Mouse (Mus musculus): ENCODE results near the gene Gpbar1. TPM values are rescaled to one million over a fixed set of nuclear protein-coding genes. Genes with fewer than 3 reads are reported as not detected.
A peak's percentile ranks its signal among the peaks of the same experiment; 100 is the strongest.

Gene Gpbar1
- polyA plus RNA-seq, 1 experiment from 2014 or later = 0.19 TPM

DNA sequence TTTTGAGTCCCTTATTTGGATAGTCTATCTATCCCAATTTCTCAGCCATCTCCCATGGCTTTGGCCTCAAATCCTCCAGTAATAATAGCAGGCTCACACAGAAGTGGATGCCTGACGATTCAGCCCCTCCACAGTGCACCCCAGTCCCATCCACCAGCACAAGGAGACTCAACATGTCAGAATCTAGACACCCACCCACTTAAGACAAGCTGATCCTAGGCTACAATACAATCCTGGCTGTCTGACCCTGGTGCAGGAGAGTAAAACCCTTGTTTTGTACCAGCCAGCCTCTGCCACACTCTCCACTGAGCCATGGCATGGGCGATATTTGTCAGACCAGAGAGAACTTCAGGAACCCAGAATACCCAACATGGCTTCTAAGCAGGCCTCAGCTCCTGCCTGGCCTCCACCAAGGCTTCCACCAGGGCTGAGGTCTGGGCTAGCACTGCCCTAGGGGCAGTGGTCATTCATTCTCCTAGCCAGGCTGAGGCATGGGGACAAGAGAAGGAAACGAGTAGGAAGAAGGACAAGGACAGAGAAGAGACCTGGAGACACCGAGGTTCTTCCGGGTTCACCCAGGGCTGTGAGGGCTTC, 19.9 kb downstream of the Gpbar1 start:
- Histone ChIP-seq H3K4me3 (ENCODE audit: low read length) (no peak overlapping the region), H3K27ac (ENCODE audit: low read length) (peak overlapping the region; percentile 74), H3K4me1 (replicated peaks; ENCODE audit: control insufficient read depth, insufficient read depth, low read length) (peaks cover 84% of the 10 kb centered on the region), H3K9me3 (ENCODE audit: control insufficient read depth, low read length) (no peaks in the 10 kb centered on the region), H3K9ac (ENCODE audit: low read length) (peak overlapping the region; percentile 33), H3K4me2 (ENCODE audit: low read depth, low read length) (no peak overlapping the region), H3K27me3 (ENCODE audit: control insufficient read depth, insufficient read depth, low read depth, low read length) (no peaks in the 10 kb centered on the region), H3K36me3 (ENCODE audit: control insufficient read depth, insufficient read depth, low read length) (no peaks in the 10 kb centered on the region)
- 67% methylated on average over 5 of the region's 5 CpGs for WGBS
- no peak for ATAC-seq (ENCODE audit: low read depth)

GRCm38 (mm10) chr1:74298996-74299395, 20.6 kb downstream of the Gpbar1 start:
- no peaks in the 10 kb centered on the region for H3K9me3 ChIP-seq (ENCODE audit: control insufficient read depth, low read length)
- H3K4me3 ChIP-seq (ENCODE audit: low read length) = no peak overlapping the region
- H3K27ac ChIP-seq (ENCODE audit: low read length) = peak overlapping the region; percentile 74
- H3K4me1 ChIP-seq (replicated peaks; ENCODE audit: control insufficient read depth, insufficient read depth, low read length) = peaks cover 80% of the 10 kb centered on the region
- no peaks in the 10 kb centered on the region for H3K36me3 ChIP-seq (ENCODE audit: control insufficient read depth, insufficient read depth, low read length)
- H3K9ac ChIP-seq (ENCODE audit: low read length) = peak overlapping the region; percentile 48
- no peak for ATAC-seq (ENCODE audit: low read depth)
- WGBS = 60% methylated on average over 5 of the region's 5 CpGs
- no peak overlapping the region for H3K4me2 ChIP-seq (ENCODE audit: low read depth, low read length)
- no peaks in the 10 kb centered on the region for H3K27me3 ChIP-seq (ENCODE audit: control insufficient read depth, insufficient read depth, low read depth, low read length)

DNA sequence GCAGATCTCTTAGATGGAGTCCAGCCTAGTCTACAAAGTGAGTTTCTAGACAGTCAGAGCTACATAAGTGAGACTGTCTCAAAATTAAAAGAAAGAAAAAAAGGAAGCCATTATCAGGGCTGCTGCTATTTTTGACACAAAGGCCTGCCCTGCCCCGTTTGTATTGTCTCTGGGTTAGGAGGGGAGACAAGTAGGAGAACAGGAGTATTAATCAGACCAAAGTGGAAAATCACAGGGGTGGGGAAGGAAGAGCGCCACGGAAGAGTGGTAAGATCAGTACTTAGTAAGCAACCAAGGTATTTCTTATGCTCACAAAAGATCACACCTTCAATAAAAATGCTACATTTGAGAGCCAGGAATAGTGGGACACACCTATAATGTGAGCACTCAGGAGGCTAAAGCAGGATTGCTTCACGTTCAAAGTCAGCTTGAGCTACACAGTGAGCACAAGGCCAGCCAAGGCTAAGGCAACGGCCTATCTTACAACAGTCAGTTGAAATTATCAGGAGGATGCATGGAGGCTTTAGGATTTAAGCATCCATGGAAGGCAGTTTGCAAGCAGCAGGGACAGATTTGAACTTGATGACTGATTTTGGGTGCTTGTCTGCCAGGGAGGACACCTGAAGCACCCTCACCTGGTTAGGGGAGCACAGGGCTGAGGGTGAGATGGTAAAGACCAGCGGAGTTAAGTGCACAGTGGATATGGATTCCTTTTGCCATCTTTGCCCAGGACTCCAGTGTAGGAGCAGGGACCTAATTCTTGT, 22.2 kb downstream of the Gpbar1 start:
- no peak for ATAC-seq (ENCODE audit: low read depth)
- H3K27me3 ChIP-seq (ENCODE audit: control insufficient read depth, insufficient read depth, low read depth, low read length) = no peaks in the 10 kb centered on the region
- H3K9me3 ChIP-seq (ENCODE audit: control insufficient read depth, low read length) = no peaks in the 10 kb centered on the region
- H3K4me3 ChIP-seq (ENCODE audit: low read length) = no peak overlapping the region
- H3K9ac ChIP-seq (ENCODE audit: low read length) = no peak overlapping the region
- peak overlapping the region; percentile 11 for H3K27ac ChIP-seq (ENCODE audit: low read length)
- 74% methylated on average over 6 of the region's 6 CpGs for WGBS
- no peak overlapping the region for H3K4me2 ChIP-seq (ENCODE audit: low read depth, low read length)
- no peaks in the 10 kb centered on the region for H3K36me3 ChIP-seq (ENCODE audit: control insufficient read depth, insufficient read depth, low read length)
- peaks cover 73% of the 10 kb centered on the region for H3K4me1 ChIP-seq (replicated peaks; ENCODE audit: control insufficient read depth, insufficient read depth, low read length)

- H3K9ac ChIP-seq (ENCODE audit: low read length) = peak overlapping the region; percentile 93; the same call in 1 of the 2 replicates
- peaks cover 56% of the 10 kb centered on the region for H3K4me1 ChIP-seq (replicated peaks; ENCODE audit: control insufficient read depth, insufficient read depth, low read length)
- peak overlapping the region; percentile 77 for H3K4me2 ChIP-seq (ENCODE audit: low read depth, low read length)
- no peaks in the 10 kb centered on the region for H3K9me3 ChIP-seq (ENCODE audit: control insufficient read depth, low read length)
- no peaks in the 10 kb centered on the region for H3K27me3 ChIP-seq (ENCODE audit: control insufficient read depth, insufficient read depth, low read depth, low read length)
- no peak for ATAC-seq (ENCODE audit: low read depth)
- H3K4me3 ChIP-seq (ENCODE audit: low read length) = no peak overlapping the region; the same call in 1 of the 2 replicates
- H3K36me3 ChIP-seq (ENCODE audit: control insufficient read depth, insufficient read depth, low read length) = no peaks in the 10 kb centered on the region
- WGBS = 86% methylated on average over 7 of the region's 7 CpGs
- no peak overlapping the region; the same call in 1 of the 2 replicates for H3K27ac ChIP-seq (ENCODE audit: low read length)
Observed at GRCm38 (mm10) chr1:74302229-74302628, 23.9 kb downstream of the Gpbar1 start.

- Histone ChIP-seq H3K9ac (ENCODE audit: low read length) (peak overlapping the region; percentile 93), H3K9me3 (ENCODE audit: control insufficient read depth, low read length) (no peaks in the 10 kb centered on the region), H3K27me3 (ENCODE audit: control insufficient read depth, insufficient read depth, low read depth, low read length) (no peaks in the 10 kb centered on the region), H3K4me1 (replicated peaks; ENCODE audit: control insufficient read depth, insufficient read depth, low read length) (peaks cover 50% of the 10 kb centered on the region), H3K27ac (ENCODE audit: low read length) (peak overlapping the region; percentile 25; the same call in 1 of the 2 replicates), H3K4me2 (ENCODE audit: low read depth, low read length) (peak overlapping the region; percentile 77), H3K4me3 (ENCODE audit: low read length) (peak overlapping the region; percentile 84), H3K36me3 (ENCODE audit: control insufficient read depth, insufficient read depth, low read length) (no peaks in the 10 kb centered on the region)
- no peak for ATAC-seq (ENCODE audit: low read depth)
- WGBS = 62% methylated on average over 2 of the region's 2 CpGs
Observed at GRCm38 (mm10) chr1:74302835-74303234, 24.5 kb downstream of the Gpbar1 start.

DNA sequence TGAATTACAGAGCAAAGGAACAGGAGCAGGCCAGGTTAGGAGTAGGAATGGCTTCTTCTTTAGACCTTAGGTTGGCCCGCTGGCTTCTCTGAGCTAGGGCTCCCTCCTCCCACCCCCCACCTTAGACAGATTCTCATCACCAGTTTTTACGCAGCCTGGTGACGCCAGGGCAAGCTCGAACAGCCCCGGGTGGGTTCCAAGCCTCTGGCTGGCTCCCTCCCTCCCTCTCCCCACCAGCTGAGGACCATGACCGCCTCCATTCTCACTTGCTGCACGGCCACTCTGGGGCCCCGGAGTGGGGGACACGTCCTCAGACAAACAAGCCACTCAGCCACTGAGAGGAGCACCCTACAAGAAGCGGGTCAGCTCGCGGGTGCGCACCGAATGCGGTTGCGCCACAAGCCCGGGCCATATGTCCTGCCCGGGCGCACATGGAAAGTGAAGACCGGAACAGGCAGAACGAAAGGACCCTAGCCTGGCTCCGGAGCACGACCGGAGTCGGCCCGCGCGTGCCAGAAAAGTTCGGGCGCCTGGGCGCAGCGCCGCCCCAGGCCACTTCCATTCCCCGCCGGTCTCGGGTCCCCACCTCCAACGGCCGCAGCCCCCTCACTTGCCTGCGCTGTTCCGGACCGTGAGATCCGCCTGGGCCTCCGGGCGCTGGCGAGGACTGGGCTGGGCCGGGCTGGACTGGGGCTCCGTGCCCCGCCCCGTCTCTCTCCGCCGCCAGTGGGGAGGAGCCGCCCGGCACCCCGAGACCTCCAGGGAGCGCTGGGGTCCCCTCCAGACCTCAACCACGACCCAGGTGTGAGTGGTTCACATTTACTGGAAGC, 25.4 kb downstream of the Gpbar1 start:
- Histone ChIP-seq H3K9me3 (ENCODE audit: control insufficient read depth, low read length) (no peaks in the 10 kb centered on the region), H3K4me3 (ENCODE audit: low read length) (peak overlapping the region; percentile 84), H3K36me3 (ENCODE audit: control insufficient read depth, insufficient read depth, low read length) (no peaks in the 10 kb centered on the region), H3K27ac (ENCODE audit: low read length) (peak overlapping the region; percentile 96), H3K27me3 (ENCODE audit: control insufficient read depth, insufficient read depth, low read depth, low read length) (no peaks in the 10 kb centered on the region), H3K4me2 (ENCODE audit: low read depth, low read length) (peak overlapping the region; percentile 77), H3K9ac (ENCODE audit: low read length) (peak overlapping the region; percentile 93), H3K4me1 (replicated peaks; ENCODE audit: control insufficient read depth, insufficient read depth, low read length) (peaks cover 42% of the 10 kb centered on the region)
- under 1% methylated on average over 56 of the region's 56 CpGs for WGBS
- ATAC-seq (ENCODE audit: low read depth) = peak; percentile 92

- H3K4me3 ChIP-seq (ENCODE audit: low read length) = peak overlapping the region; percentile 84
- peak; percentile 34 for ATAC-seq (ENCODE audit: low read depth)
- 3% methylated on average over 12 of the region's 12 CpGs for WGBS
- H3K9me3 ChIP-seq (ENCODE audit: control insufficient read depth, low read length) = no peaks in the 10 kb centered on the region
- peak overlapping the region; percentile 77 for H3K4me2 ChIP-seq (ENCODE audit: low read depth, low read length)
- H3K36me3 ChIP-seq (ENCODE audit: control insufficient read depth, insufficient read depth, low read length) = no peaks in the 10 kb centered on the region
- H3K9ac ChIP-seq (ENCODE audit: low read length) = peak overlapping the region; percentile 93
- H3K27me3 ChIP-seq (ENCODE audit: control insufficient read depth, insufficient read depth, low read depth, low read length) = no peaks in the 10 kb centered on the region
- H3K4me1 ChIP-seq (replicated peaks; ENCODE audit: control insufficient read depth, insufficient read depth, low read length) = peaks cover 36% of the 10 kb centered on the region
- peak overlapping the region; percentile 96 for H3K27ac ChIP-seq (ENCODE audit: low read length)
Observed at GRCm38 (mm10) chr1:74304339-74304790, 26.0 kb downstream of the Gpbar1 start.

GRCm38 (mm10) chr1:74304946-74305345, 26.6 kb downstream of the Gpbar1 start:
- no peaks in the 10 kb centered on the region for H3K9me3 ChIP-seq (ENCODE audit: control insufficient read depth, low read length)
- no peaks in the 10 kb centered on the region for H3K36me3 ChIP-seq (ENCODE audit: control insufficient read depth, insufficient read depth, low read length)
- WGBS = 45% methylated on average over 4 of the region's 4 CpGs
- no peak overlapping the region for H3K9ac ChIP-seq (ENCODE audit: low read length)
- peak overlapping the region; percentile 50; the same call in 1 of the 2 replicates for H3K27ac ChIP-seq (ENCODE audit: low read length)
- H3K27me3 ChIP-seq (ENCODE audit: control insufficient read depth, insufficient read depth, low read depth, low read length) = no peaks in the 10 kb centered on the region
- peak; percentile 63 for ATAC-seq (ENCODE audit: low read depth)
- H3K4me3 ChIP-seq (ENCODE audit: low read length) = no peak overlapping the region
- H3K4me1 ChIP-seq (replicated peaks; ENCODE audit: control insufficient read depth, insufficient read depth, low read length) = peaks cover 33% of the 10 kb centered on the region
- H3K4me2 ChIP-seq (ENCODE audit: low read depth, low read length) = no peak overlapping the region

DNA sequence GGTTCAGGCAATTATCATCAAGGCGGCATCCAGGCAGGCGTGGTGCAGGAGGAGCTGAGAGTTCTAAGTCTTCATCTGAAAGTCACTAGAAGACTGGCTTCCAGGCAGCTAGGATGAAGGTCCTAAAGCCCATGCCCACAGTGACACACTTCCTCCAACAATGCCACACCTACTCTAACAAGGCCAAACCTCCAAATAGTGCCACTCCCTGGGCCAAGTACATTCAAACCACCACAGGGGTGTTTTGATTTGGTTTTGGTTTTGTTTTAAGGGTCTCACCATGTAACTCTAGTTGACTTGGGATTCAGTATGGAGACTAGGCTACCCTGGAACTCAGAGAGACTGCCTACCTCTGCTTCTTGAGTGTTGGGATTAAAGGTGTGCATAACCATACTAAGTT, 27.2 kb downstream of the Gpbar1 start, which contains the start of gene Tmbim1:
Tmbim1 (minus strand) TSS at position 101 of the 400 bp plus-strand sequence.
- Histone ChIP-seq H3K4me3 (ENCODE audit: low read length) (peak within 1 kb of the TSS; percentile 84), H3K27ac (ENCODE audit: low read length) (peak within 1 kb of the TSS; percentile 96), H3K4me1 (replicated peaks; ENCODE audit: control insufficient read depth, insufficient read depth, low read length) (peaks cover 30% of the 10 kb centered on the region), H3K36me3 (ENCODE audit: control insufficient read depth, insufficient read depth, low read length) (no peaks in the 10 kb centered on the region), H3K27me3 (ENCODE audit: control insufficient read depth, insufficient read depth, low read depth, low read length) (no peaks in the 10 kb centered on the region), H3K9ac (ENCODE audit: low read length) (peak within 1 kb of the TSS; percentile 93), H3K4me2 (ENCODE audit: low read depth, low read length) (peak within 1 kb of the TSS; percentile 77), H3K9me3 (ENCODE audit: control insufficient read depth, low read length) (no peaks in the 10 kb centered on the region)
- WGBS = 82% methylated on average over 2 of the region's 2 CpGs
- no peak for ATAC-seq (ENCODE audit: low read depth)

All from lung, embryonic 16.5 days (tissue).